Mouse (Mus musculus): ENCODE results near the gene Fcer2a. TPM values are rescaled to one million over a fixed set of nuclear protein-coding genes. Genes with fewer than 3 reads are reported as not detected.
A peak's percentile ranks its signal among the peaks of the same experiment; 100 is the strongest.

Gene Fcer2a
- polyA plus RNA-seq, 1 experiment from 2014 or later, result 0.41 TPM

GRCm38 (mm10) chr8:3690774-3691173 is 3.2 kb downstream of the Fcer2a start:
- Histone ChIP-seq H3K27ac (no peak overlapping the region), H3K36me3 (replicated peaks) (no peaks in the 10 kb centered on the region), H3K9me3 (no peaks in the 10 kb centered on the region), H3K4me2 (no peak overlapping the region), H3K4me1 (no peaks in the 10 kb centered on the region), H3K9ac (no peak overlapping the region), H3K4me3 (no peak overlapping the region), H3K27me3 (replicated peaks) (no peaks in the 10 kb centered on the region)
- ATAC-seq (replicated peaks), result no peak
- WGBS, result 80% methylated on average over 3 of the region's 3 CpGs

DNA sequence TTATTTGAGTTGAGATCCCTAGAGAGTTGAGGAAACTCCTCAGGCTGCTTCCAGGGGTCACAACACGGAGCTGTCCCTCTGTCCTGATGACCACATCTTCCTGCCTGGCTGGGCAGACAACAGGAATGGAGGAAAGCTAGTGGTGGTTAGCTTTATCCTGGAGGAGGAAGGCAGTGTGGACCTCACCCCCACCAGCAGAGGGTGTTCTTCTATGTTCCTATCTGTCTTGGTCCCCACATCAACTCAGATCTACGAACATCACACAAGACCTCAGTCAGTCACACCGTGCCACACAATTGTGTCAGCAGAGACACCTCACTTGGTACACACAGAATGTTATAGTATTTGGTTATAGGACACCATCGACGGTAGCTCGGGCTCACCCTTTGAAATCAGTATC is 6.4 kb downstream of the Fcer2a start:
- no peak overlapping the region for H3K4me2 ChIP-seq
- WGBS, result 78% methylated on average over 6 of the region's 6 CpGs
- H3K27ac ChIP-seq, result no peak overlapping the region
- H3K9me3 ChIP-seq, result no peaks in the 10 kb centered on the region
- no peak for ATAC-seq (replicated peaks)
- no peak overlapping the region for H3K4me3 ChIP-seq
- no peaks in the 10 kb centered on the region for H3K27me3 ChIP-seq (replicated peaks)
- no peaks in the 10 kb centered on the region for H3K36me3 ChIP-seq (replicated peaks)
- no peaks in the 10 kb centered on the region for H3K4me1 ChIP-seq
- no peak overlapping the region for H3K9ac ChIP-seq

DNA sequence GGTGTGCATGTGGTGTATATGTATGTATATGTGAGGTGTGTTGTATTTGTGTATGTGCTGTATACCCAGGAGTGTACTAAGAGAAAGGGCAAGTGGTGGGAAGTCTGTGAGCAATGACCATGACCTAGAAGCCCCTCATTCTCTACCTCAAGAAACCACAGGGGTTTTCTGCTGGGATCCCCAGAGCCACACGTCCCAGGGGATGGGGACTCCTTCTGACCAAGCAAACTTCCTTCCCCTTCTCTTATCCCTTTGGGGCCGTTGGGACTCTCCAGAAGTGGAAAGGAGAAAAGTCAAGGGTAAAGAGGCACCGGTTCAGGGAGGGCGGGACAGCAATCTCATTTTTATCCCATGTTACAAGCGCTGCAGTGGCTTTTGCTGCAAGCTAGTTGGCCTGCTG is 8.6 kb downstream of the Fcer2a start:
- peaks cover 4% of the 10 kb centered on the region; the same call in 1 of the 2 replicates for H3K36me3 ChIP-seq (replicated peaks)
- no peak for ATAC-seq (replicated peaks)
- no peak overlapping the region for H3K9ac ChIP-seq
- H3K27me3 ChIP-seq (replicated peaks), result no peaks in the 10 kb centered on the region
- no peaks in the 10 kb centered on the region for H3K4me1 ChIP-seq
- no peak overlapping the region for H3K4me3 ChIP-seq
- H3K4me2 ChIP-seq, result no peak overlapping the region
- no peak overlapping the region for H3K27ac ChIP-seq
- H3K9me3 ChIP-seq, result no peaks in the 10 kb centered on the region
- WGBS, result 69% methylated on average over 5 of the region's 5 CpGs

DNA sequence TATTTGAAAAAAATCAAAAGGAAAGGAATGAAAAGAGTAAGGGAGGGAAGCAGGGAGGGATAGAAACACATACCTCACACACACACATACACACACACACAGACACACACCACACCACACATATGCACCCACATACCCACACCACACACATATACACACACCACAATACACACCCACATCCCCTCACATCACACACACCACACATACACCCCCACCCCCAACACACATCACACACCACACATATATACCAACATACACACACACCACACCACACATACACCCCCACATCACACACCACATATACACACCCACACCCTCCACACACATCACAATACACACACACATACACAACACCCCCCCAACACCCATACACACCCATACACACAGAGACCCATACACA is 9.4 kb downstream of the Fcer2a start:
- Histone ChIP-seq H3K27ac (no peak overlapping the region), H3K9me3 (no peaks in the 10 kb centered on the region), H3K4me3 (no peak overlapping the region), H3K36me3 (replicated peaks) (peaks cover 8% of the 10 kb centered on the region; the same call in 1 of the 2 replicates), H3K9ac (no peak overlapping the region), H3K4me1 (no peaks in the 10 kb centered on the region), H3K4me2 (no peak overlapping the region), H3K27me3 (replicated peaks) (no peaks in the 10 kb centered on the region)
- ATAC-seq (replicated peaks), result peak; percentile 32

DNA sequence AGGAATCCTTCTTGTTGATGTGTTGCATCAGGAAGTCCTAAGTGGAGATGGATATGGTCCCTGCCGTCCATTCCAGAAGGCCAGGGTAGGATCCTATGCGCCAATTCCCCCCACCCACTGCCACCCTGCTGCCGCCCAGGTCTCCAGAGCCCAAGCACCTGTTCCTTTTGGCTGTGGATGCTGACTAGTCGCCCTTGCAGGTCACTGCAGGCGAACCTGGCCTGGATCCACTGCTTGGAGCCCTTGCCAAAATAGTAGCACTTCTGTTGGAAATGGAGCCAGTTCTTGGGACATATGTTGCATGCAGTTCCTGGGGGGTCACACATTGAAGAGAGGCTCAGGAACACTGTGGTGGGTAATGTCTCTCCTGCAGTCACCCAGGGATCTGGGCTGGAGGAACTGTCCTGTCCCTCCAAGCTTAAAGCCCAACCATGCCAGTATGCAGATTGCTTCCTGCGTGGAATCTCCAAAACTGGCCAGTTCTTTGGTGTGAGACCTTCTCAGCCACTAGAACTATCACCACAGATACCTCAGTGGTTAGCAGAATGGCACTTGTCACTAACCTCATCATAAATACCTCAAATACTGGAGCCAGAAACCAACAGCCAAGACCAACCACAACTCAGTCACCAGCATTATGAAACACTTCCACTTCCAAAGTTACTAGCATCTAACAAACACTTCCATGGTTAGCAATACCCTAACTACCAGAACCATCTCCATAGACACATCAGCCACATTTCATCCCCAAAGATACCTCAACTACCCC is 10.4 kb downstream of the Fcer2a start:
- Histone ChIP-seq H3K27me3 (replicated peaks) (no peaks in the 10 kb centered on the region), H3K4me3 (no peak overlapping the region), H3K9ac (no peak overlapping the region), H3K36me3 (replicated peaks) (peaks cover 16% of the 10 kb centered on the region; the same call in 1 of the 2 replicates), H3K27ac (no peak overlapping the region), H3K4me1 (no peaks in the 10 kb centered on the region), H3K4me2 (no peak overlapping the region), H3K9me3 (no peaks in the 10 kb centered on the region)
- WGBS, result 71% methylated on average over 6 of the region's 6 CpGs
- no peak for ATAC-seq (replicated peaks)

- 94% methylated on average over 5 of the region's 5 CpGs for WGBS
Observed at GRCm38 (mm10) chr8:3682435-3682834, 11.5 kb downstream of the Fcer2a start.

GRCm38 (mm10) chr8:3679656-3680055 is 14.3 kb downstream of the Fcer2a start:
- Histone ChIP-seq H3K9me3 (no peaks in the 10 kb centered on the region), H3K36me3 (replicated peaks) (peaks cover 16% of the 10 kb centered on the region; the same call in 1 of the 2 replicates), H3K27ac (no peak overlapping the region), H3K4me2 (no peak overlapping the region), H3K4me1 (peaks cover 19% of the 10 kb centered on the region), H3K4me3 (no peak overlapping the region), H3K9ac (no peak overlapping the region), H3K27me3 (replicated peaks) (no peaks in the 10 kb centered on the region)
- no peak for ATAC-seq (replicated peaks)
- WGBS, result 91% methylated on average over 5 of the region's 5 CpGs

More at GRCm38 (mm10) chr8:3682435-3682834, 11.5 kb downstream of the Fcer2a start:
- no peaks in the 10 kb centered on the region for H3K27me3 ChIP-seq (replicated peaks)
- no peak for ATAC-seq (replicated peaks)
- H3K27ac ChIP-seq, result no peak overlapping the region
- no peak overlapping the region for H3K4me2 ChIP-seq
- H3K4me1 ChIP-seq, result peaks cover 11% of the 10 kb centered on the region
- no peak overlapping the region for H3K9ac ChIP-seq
- H3K9me3 ChIP-seq, result no peaks in the 10 kb centered on the region
- peaks cover 16% of the 10 kb centered on the region; the same call in 1 of the 2 replicates for H3K36me3 ChIP-seq (replicated peaks)
- H3K4me3 ChIP-seq, result no peak overlapping the region

GRCm38 (mm10) chr8:3679236-3679635 is 14.7 kb downstream of the Fcer2a start:
- 97% methylated on average over 23 of the region's 23 CpGs for whole genome bisulfite sequencing
- Histone ChIP-seq H3K9me3 (no peaks in the 10 kb centered on the region), H3K27me3 (replicated peaks) (no peaks in the 10 kb centered on the region), H3K27ac (no peak overlapping the region), H3K4me3 (no peak overlapping the region), H3K4me2 (no peak overlapping the region), H3K4me1 (peaks cover 19% of the 10 kb centered on the region), H3K36me3 (replicated peaks) (peaks cover 16% of the 10 kb centered on the region; the same call in 1 of the 2 replicates), H3K9ac (no peak overlapping the region)
- no peak for ATAC-seq (replicated peaks)

DNA sequence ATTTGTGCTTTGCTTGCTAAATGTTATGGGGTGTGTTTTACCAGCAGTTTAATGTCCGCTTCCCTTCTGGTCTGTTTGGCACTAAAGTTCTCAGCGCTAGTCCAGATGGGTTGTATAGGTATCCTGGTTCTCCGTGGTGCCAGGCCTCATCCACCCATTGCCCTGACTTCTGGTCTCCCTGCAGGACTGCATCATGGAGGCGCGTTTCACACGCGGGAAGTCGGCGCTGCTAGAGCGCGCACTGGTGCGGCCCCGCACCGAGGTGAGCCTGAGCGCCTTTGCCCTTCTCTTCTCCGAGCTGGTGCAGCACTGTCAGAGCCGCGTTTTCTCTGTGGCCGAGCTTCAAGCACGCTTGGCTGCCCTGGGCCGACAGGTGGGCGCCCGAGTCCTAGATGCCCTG is 15.1 kb downstream of the Fcer2a start:
- WGBS, result 90% methylated on average over 23 of the region's 23 CpGs
- H3K4me3 ChIP-seq, result no peak overlapping the region
- ATAC-seq (replicated peaks), result no peak
- H3K9me3 ChIP-seq, result no peaks in the 10 kb centered on the region
- H3K4me1 ChIP-seq, result peaks cover 19% of the 10 kb centered on the region
- no peaks in the 10 kb centered on the region for H3K27me3 ChIP-seq (replicated peaks)
- H3K9ac ChIP-seq, result no peak overlapping the region
- no peak overlapping the region for H3K4me2 ChIP-seq
- H3K36me3 ChIP-seq (replicated peaks), result peaks cover 16% of the 10 kb centered on the region; the same call in 1 of the 2 replicates
- no peak overlapping the region for H3K27ac ChIP-seq

DNA sequence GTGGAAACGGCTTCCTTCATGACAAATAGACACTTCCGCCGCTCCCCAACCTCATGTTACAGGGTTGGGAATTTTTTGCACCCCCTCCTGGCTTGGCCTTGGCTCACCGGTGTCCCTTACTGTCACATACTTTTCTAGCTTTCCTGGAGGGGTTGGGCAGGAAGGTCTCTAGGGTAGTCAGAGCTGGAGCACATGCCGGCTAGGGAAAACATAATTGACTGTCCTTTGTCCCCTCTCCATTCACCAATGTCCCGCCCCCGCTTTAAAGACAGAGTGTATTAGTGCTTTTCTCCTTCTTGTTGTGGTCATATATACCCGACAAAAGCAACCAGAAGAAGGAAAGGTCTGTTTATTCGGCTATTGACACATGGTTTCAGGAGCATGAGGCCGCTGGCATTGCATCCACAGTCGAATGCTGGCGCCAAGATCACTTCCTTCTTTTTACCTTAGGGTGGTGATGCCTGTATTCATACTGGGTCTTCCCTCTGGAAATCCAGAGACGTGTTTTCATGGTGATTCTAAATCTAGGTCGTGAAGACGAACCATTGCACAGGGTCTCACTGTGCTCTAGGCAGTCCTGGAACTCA is 16.9 kb downstream of the Fcer2a start:
- 0 out of 2 replicates have a peak, but pooled peaks have one; percentile 4 for ATAC-seq (replicated peaks)
- Histone ChIP-seq H3K36me3 (replicated peaks) (peaks cover 16% of the 10 kb centered on the region; the same call in 1 of the 2 replicates), H3K4me1 (peaks cover 19% of the 10 kb centered on the region), H3K4me2 (peak overlapping the region; percentile 67), H3K27ac (peak overlapping the region; percentile 89), H3K4me3 (peak overlapping the region; percentile 94), H3K9me3 (no peaks in the 10 kb centered on the region), H3K27me3 (replicated peaks) (no peaks in the 10 kb centered on the region), H3K9ac (peak overlapping the region; percentile 93)
- WGBS, result 5% methylated on average over 15 of the region's 15 CpGs

DNA sequence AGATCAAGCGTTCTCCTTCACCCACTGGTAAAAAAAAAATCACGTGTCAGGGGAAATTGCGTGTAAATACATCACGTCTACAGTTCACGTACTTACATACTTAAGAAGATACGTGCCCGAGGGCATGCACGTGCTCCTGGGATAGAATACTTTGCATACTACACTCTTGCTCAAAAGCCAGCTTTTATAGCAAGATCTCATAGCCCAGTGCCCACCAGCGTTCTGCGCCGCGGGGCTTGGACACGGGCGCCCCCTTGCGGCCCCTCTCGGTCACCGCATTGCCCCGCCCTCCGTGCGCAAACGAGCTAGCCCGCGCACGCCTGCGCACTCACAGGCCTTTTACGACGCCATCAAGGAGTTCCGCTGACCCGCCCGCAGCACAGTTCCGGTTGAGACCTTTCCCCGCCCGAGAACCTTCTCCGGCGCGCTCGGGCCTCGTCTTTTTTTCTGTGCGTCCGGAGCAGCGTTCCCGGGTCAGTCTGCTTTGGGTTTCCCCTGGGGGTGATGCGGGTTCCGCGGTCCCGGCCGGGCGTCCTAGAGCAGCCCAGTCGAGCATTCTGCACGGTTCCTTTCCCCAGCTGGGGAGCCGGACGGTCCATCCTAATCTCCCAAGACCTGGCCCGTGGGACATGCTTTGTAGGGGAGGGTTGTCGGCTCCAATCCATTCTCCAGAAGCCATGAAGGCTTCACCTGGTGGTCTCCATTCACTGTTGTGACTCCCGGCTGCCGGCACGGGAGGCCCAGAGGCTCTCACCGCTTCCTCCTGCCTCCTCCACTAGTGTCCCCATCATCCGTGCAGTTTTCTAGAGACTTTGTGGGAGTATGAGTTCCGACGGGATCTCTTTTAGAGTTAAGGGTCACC is 17.6 kb downstream of the Fcer2a start, which contains the start of gene Trappc5:
Gene Trappc5 (plus strand): TSS at position 169 of the 862 bp plus-strand sequence.
- Histone ChIP-seq H3K9me3 (no peaks in the 10 kb centered on the region), H3K27ac (peak within 1 kb of the TSS; percentile 89), H3K36me3 (replicated peaks) (peaks cover 16% of the 10 kb centered on the region; the same call in 1 of the 2 replicates), H3K4me2 (peak within 1 kb of the TSS; percentile 67), H3K27me3 (replicated peaks) (no peaks in the 10 kb centered on the region), H3K4me1 (peaks cover 24% of the 10 kb centered on the region), H3K9ac (peak within 1 kb of the TSS; percentile 93), H3K4me3 (peak within 1 kb of the TSS; percentile 94)
- peak; percentile 83 for ATAC-seq (replicated peaks)
- WGBS, result 1% methylated on average over 61 of the region's 61 CpGs

DNA sequence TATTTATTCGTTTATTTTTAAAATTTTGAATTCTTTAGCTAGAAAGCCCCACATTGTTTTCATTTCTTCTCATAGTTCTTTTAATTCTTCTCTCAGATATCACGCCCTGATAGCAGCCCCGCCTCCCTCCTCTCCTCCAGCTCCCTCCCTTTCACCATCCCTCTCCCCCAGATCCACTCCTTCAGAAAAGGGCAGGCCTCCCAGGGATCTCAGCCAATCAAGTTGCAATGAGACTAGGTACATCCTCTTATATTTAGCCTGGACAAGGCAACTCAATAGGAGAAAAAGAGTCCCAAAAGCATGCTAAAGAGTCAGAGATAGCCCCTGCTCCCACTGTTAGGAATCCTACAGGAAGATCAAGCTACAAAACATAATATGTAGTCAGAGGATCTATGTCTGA is 19.3 kb downstream of the Fcer2a start:
- ATAC-seq (replicated peaks), result no peak
- WGBS, result 54% methylated on average over 3 of the region's 3 CpGs
- no peak overlapping the region for H3K4me3 ChIP-seq

More for the DNA sequence above, 19.3 kb downstream of the Fcer2a start:
- H3K9ac ChIP-seq, result no peak overlapping the region
- peaks cover 8% of the 10 kb centered on the region; the same call in 1 of the 2 replicates for H3K36me3 ChIP-seq (replicated peaks)
- no peaks in the 10 kb centered on the region for H3K9me3 ChIP-seq
- no peaks in the 10 kb centered on the region for H3K27me3 ChIP-seq (replicated peaks)
- peaks cover 27% of the 10 kb centered on the region for H3K4me1 ChIP-seq
- H3K4me2 ChIP-seq, result no peak overlapping the region
- H3K27ac ChIP-seq, result no peak overlapping the region
